Mouse (Mus musculus) effector memory CD4-positive, alpha-beta T cell, adult 5 months (primary cell): ENCODE data around the gene Plxna4. TPM values are rescaled to one million over a fixed set of nuclear protein-coding genes. Genes with fewer than 3 reads are reported as not detected.

Experiments
- polyA plus RNA-seq: library from polyadenylated mRNA; unstranded; fragments of 100-300 nt; shearing (Covaris generic); gene quantifications from one replicate; pipeline ENCODE4 v1.2.1, GENCODE M21; 2017

Gene Plxna4
- polyA plus RNA-seq: 0.37 TPM

DNA sequence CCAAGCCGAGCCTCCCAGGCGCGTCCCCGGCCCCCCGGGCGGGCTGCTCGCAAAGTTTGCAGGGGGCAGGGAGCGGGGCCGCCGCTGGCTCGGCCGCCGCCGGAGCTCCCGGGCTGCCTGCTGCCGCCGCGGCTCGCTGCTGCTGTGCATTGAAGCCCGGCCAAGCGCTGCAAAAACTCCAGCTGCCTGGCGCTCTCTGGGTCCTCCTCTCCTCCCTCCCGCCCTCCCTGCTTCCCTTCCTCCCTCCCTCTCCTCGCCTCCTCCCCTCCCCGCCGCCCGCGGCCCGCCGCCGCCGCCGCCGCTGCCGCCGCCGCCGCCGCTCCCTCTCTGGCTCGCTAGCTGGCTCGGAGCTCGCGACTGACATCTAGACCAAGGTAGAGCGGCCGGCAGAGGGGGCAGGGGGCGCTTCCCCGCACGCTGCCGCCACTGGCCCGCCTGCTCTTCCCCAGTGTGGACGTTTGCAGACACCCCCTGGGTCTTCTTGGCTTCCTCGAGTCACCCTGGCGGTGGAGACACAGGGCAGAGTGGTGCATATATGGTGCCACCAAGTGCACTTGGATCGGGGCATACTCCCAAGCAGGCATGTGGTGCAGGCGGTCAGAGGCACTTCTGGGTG, at the start of gene Plxna4:
TSS of gene Plxna4 (minus strand) at position 137 of the 616 bp plus-strand sequence.

